Mouse (Mus musculus) Patski (cell line): Measurements from ENCODE around the gene Stk39. TPM values are rescaled to one million over a fixed set of nuclear protein-coding genes. Genes with fewer than 3 reads are reported as not detected.

Experiments
- ATAC-seq: fragments of 100-300 bp; one replicate; pipeline ENCODE4 v1.8.0; 2021
- CTCF ChIA-PET: fragments of 350-600 bp; sonication (Branson Sonifier 250); formaldehyde crosslinking; loops from one replicate; lab custom pipeline; 2022; ENCODE audit warnings: inconsistent platforms; lab: Charles Lee
- POLR2A ChIA-PET: fragments of 350-600 bp; sonication (Branson Sonifier 250); formaldehyde crosslinking; loops from one replicate; lab custom pipeline; 2022; ENCODE audit warnings: antibody characterized with exemption, inconsistent platforms; lab: Charles Lee
- DNase-seq: peaks from one replicate; pipeline ENCODE4 v3.0.0-alpha.2; 2011; ENCODE audit warnings: low read depth, low spot score
- H3K27me3 ChIP-seq: fragments of 371-371 bp; one replicate; pipeline ENCODE4 v1.5.1; 2021
- CTCF ChIP-seq: fragments of 100-300 bp; IDR thresholded peaks from one replicate; pipeline ENCODE4 v1.5.1; 2021
- in situ Hi-C: fragments of 300-500 bp; cut with MboI; formaldehyde crosslinking; loops from 3 replicates; pipeline ENCODE4 v1.11.1; 2018; ENCODE audit warnings: low pct_unique_long_range_greater_than_20kb, mixed read lengths
- polyA plus RNA-seq: library from polyadenylated mRNA; unstranded; gene quantifications from one replicate; pipeline ENCODE4 v1.2.3, GENCODE M21; 2021

The Stk39 gene
- polyA plus RNA-seq, 1 experiment from 2014 or later = 53.1 TPM

DNA sequence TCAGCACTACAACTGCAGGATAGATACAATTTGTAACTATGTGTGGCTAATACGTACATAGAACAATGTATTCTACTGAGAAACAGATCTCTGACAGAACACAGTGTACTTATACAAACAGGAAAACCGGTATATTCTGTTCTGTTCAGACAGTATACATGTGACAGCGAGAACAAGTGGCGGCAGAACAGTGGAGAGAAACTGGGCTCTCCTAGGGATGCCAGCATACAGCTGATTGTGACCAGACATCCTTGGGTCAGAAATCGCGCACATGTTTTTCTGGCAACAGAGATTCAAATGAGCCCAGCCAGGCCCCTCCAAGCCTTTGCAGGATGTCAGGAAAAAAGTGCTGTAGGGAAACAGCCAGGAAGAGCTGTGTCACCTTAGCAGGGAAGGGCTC, 100.2 kb downstream of the Stk39 start:
- POLR2A ChIA-PET = interaction anchor here (0.7 kb wide), 1 partner anchor 9 kb away, joined by 3 read pairs; no protein-coding TSS in a partner anchor
- ATAC-seq = no peak
- CTCF ChIA-PET = interaction anchor here (1.0 kb wide), 1 partner anchor 142 kb away, joined by 3 read pairs; no protein-coding TSS in a partner anchor
- in situ Hi-C loops = no loop called here
- H3K27me3 ChIP-seq = no peaks in the 10 kb centered on the region
- TF ChIP-seq CTCF = no peak
- DNase-seq = no peak

GRCm38 (mm10) chr2:68370326-68370725, 101.7 kb downstream of the Stk39 start:
- ChIA-PET CTCF (no interaction called here), POLR2A (no interaction called here)
- DNase-seq = no peak
- in situ Hi-C loops = no loop called here
- no peak for ATAC-seq
- H3K27me3 ChIP-seq = no peaks in the 10 kb centered on the region
- TF ChIP-seq CTCF = no peak

GRCm38 (mm10) chr2:68369080-68369479, 103.0 kb downstream of the Stk39 start:
- TF ChIP-seq CTCF = no peak
- CTCF ChIA-PET = interaction anchor here (1.1 kb wide), 1 partner anchor 43 kb away, joined by 3 read pairs; no protein-coding TSS in a partner anchor
- POLR2A ChIA-PET = no interaction called here
- in situ Hi-C loops = loop anchor here (5.0 kb wide), 1 partner anchor 388 kb away; no protein-coding TSS in a partner anchor
- no peak for ATAC-seq
- no peak for DNase-seq
- H3K27me3 ChIP-seq = no peaks in the 10 kb centered on the region

DNA sequence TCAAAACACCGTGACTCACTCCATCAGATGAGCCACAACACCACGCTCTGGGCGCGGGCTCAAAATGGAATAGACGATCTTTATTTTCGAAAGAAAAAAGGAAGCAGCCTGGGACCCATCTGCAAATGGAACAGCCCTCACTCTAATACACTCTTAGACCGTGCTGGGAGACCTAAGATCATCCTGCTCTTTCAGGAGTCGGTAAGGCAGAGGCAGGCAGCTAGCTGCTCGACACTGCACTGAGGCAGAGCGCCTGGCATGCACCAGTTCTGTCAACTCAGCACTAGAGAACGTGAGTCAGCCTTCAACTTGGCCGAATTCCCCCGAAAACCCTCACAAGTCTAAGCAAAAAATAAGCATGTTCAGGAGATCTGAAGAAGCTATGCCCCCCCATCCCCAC, 104.1 kb downstream of the Stk39 start:
- in situ Hi-C loops = loop anchor here (5.0 kb wide), 1 partner anchor 389 kb away; no protein-coding TSS in a partner anchor
- POLR2A ChIA-PET = no interaction called here
- DNase-seq (no peak), ATAC-seq (no peak)
- CTCF ChIA-PET = no interaction called here
- TF ChIP-seq CTCF = no peak
- no peaks in the 10 kb centered on the region for H3K27me3 ChIP-seq

GRCm38 (mm10) chr2:68366897-68367193, 105.2 kb downstream of the Stk39 start:
- DNase-seq = no peak
- no peak for ATAC-seq
- H3K27me3 ChIP-seq = no peaks in the 10 kb centered on the region
- no peak for TF ChIP-seq CTCF
- ChIA-PET CTCF (no interaction called here), POLR2A (no interaction called here)
- in situ Hi-C loops = loop anchor here (5.0 kb wide), 1 partner anchor 390 kb away; no protein-coding TSS in a partner anchor

DNA sequence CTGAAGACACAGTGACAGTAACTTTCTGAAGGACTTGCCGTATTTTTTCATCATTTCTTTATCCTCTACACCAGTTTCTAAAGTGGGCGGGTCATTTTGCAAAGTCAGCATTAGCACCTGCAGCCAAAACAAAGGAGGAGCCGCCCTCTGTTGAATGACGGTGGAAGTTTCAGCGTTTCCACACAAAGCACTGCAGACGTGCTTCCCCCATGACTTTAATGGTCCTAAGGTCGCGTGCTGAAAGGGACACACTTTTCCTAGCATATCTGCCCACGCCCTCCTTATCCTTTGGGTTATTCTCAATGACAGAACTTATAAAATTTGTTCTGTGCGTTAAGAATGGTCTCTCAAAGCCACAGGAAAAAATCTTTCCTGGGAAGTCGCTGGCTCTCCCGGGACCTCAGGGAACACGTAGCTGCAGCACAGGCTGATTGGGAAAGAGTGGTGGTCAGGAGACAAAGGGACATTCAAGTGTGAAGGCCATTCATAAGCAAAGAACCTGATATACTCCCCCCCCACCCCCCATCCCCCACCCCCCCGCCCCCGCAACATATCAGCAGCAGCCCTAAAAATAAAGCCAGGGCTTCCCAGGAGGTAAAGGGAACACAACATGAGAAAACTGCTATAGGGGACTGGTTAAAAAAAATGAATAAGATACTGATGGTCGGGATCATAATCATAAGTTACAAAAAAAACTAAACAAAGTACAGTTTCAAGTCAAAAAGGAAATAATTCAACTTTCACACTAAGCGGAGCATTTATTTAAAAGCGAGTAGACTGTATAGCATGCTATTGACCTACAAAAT, 105.8 kb downstream of the Stk39 start:
- CTCF ChIA-PET = no interaction called here
- no peak for TF ChIP-seq CTCF
- POLR2A ChIA-PET = no interaction called here
- in situ Hi-C loops = loop anchor here (5.0 kb wide), 1 partner anchor 391 kb away; no protein-coding TSS in a partner anchor
- ATAC-seq (no peak), DNase-seq (no peak)
- no peaks in the 10 kb centered on the region for H3K27me3 ChIP-seq

DNA sequence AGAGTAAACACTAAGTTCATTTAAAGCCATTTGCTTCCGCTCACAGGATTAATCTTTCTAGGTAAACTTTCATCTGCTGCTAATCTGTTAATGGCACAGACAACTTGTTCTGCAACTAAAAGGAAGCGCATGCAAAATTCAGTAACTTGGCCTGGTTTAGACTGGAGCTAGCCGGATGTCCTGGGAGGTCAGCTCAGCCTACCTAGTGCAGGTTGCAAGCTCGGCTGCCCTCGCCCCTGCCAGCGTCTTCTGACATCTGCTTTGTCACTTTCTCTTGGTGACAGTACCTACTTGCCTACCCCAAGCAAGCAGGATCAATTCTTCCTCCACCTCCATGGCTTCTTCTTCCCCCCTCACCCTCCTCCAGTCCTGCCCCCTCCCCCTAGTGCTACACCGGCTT, 106.6 kb downstream of the Stk39 start:
- H3K27me3 ChIP-seq = no peaks in the 10 kb centered on the region
- in situ Hi-C loops = loop anchor here (5.0 kb wide), 1 partner anchor 392 kb away; no protein-coding TSS in a partner anchor
- CTCF ChIA-PET = no interaction called here
- DNase-seq = no peak
- POLR2A ChIA-PET = no interaction called here
- ATAC-seq = no peak
- TF ChIP-seq CTCF = no peak

DNA sequence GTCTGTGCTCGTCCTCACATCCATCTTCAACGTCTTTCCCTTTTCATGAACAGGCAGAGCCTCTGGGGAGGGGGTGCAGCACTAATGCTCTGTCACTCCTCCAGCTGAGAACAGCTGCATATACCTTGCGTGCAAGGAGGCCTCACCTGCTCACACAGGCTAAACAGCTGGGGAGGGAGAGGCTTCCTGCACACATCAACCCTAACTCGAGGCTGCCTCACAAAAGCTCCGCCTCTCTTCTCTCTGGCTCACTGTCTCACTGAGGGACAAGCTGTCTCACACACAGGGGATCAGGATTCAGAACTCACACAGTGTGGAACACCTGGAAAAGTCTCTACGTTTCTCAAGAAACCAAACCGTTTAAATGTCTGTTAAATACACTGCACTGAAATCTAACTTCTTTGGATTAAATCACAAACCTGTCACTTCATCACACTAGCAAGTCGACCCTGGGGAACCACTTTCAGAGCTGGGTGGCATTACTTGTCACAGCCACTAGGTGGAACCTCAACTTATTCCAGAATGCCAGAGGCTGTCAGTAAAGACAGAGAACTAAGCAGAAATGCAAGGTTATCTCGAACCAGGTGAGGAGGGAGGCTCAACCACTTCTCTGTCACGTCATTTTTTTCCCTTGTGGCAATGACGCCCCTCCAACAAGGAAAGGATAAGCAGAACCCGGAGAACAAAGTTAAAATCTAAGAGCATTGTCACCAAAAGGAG, 107.7 kb downstream of the Stk39 start:
- no peaks in the 10 kb centered on the region for H3K27me3 ChIP-seq
- POLR2A ChIA-PET = interaction anchor here (0.9 kb wide), 1 partner anchor 108 kb away, joined by 5 read pairs; the partner anchor contains the start of gene Stk39
- CTCF ChIA-PET = interaction anchor here (0.9 to 1.6 kb wide), 5 partner anchors 11 to 396 kb away, joined by 3 read pairs; no protein-coding TSS in a partner anchor
- in situ Hi-C loops = loop anchor here (5.0 kb wide), 1 partner anchor 198 kb away; no protein-coding TSS in a partner anchor
- ATAC-seq (no peak), DNase-seq (no peak)
- peak; percentile 85 for TF ChIP-seq CTCF

DNA sequence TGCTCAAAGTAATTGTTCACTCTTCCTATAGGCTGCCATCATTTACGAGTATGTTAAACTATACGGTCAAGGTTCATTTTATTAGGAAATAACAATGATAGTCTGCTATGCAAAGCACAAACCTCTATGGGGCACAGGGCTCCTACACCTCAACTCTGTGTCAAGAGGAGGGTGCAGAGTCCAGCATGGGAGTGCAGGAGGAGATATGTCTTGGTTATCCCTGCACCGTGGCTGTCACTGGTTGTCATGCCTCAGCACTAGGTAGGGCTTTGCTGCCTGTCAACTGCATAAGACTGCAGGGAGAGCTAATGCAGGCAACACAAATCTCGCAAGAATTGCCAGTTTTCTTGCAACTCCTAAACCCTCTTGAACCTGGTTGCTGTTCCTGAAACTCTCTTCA, 108.9 kb downstream of the Stk39 start:
- ChIA-PET CTCF (interaction anchor here (1.6 kb wide), 1 partner anchor 363 kb away, joined by 3 read pairs; no protein-coding TSS in a partner anchor), POLR2A (no interaction called here)
- in situ Hi-C loops = loop anchor here (5.0 kb wide), 1 partner anchor 199 kb away; no protein-coding TSS in a partner anchor
- no peak for TF ChIP-seq CTCF
- DNase-seq = no peak
- ATAC-seq = no peak
- no peaks in the 10 kb centered on the region for H3K27me3 ChIP-seq

GRCm38 (mm10) chr2:68361701-68362100, 110.4 kb downstream of the Stk39 start:
- no peak for DNase-seq
- CTCF ChIA-PET = no interaction called here
- no peak for ATAC-seq
- TF ChIP-seq CTCF = no peak
- in situ Hi-C loops = loop anchor here (5.0 kb wide), 1 partner anchor 201 kb away; no protein-coding TSS in a partner anchor
- no peaks in the 10 kb centered on the region for H3K27me3 ChIP-seq
- POLR2A ChIA-PET = no interaction called here
